Mouse (Mus musculus): ENCODE data around the gene Ikzf1.

DNA sequence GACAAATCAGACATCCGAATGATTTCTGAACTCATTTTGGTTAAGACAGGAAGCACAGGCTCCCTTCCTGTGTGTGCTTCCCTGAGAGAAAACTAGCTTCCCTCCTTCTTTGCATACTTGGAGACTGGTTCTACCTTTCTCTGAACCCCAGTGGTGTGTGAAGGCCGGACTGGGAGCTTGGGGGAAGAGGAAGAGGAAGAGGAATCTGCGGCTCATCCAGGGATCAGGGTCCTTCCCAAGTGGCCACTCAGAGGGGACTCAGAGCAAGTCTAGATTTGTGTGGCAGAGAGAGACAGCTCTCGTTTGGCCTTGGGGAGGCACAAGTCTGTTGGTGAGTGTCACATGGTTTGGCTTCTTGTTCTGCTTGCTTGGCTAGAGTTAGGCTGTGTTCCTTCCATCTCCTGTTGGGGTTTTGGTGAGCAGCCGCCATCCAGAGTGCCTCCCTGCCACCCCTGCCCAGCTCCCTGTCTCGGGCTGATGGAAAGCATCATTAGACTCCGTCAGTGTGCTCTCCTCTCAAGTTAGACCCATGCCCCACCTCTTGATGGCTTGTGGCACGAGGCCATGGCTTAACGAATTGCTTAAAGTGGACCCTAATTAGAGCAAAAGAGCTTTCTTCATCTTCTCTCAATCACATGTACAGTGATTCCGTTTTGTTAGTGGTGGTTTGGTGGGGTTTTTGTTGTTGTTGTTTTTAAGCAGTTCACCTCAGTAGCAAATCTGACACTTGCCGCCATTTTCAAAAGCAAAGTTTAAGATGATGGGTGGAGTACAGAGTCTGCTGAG is 5.4 kb downstream of the Ikzf1 start:
- TF ChIP-seq EP300 (optimal IDR thresholded peaks at IDR 0.05) = no peak
- no peak for TF ChIP-seq CTCF (IDR thresholded peaks at IDR 0.05; ENCODE audit: low read depth)
